Mouse (Mus musculus): ENCODE results near the gene Dmp1. TPM values are rescaled to one million over a fixed set of nuclear protein-coding genes. Genes with fewer than 3 reads are reported as not detected.

The Dmp1 gene
- not detected for polyA plus RNA-seq (2014; fragmentation: Illumina TruSeq; extraction: RNeasy Lipid Tissue Mini Kit (QIAGEN cat#74804); ENCODE audit: insufficient read depth, low read depth, low replicate concordance)

GRCm38 (mm10) chr5:104202351-104202750 lies at the start of gene Dmp1:
Gene Dmp1, plus strand, starts transcription at chr5:104202613.

GRCm38 (mm10) chr5:104170412-104170811 lies 32.0 kb upstream of the Dmp1 start, which contains the start of gene Dspp:
Gene Dspp, plus strand, starts transcription at chr5:104170712.

Other genes with a start within 250 kb of the Dmp1 start
- not detected for gene Hsd17b13, start 225.2 kb upstream of the Dmp1 start, polyA plus RNA-seq (2014; fragmentation: Illumina TruSeq; extraction: RNeasy Lipid Tissue Mini Kit (QIAGEN cat#74804); ENCODE audit: insufficient read depth, low read depth, low replicate concordance)
- gene Hsd17b11, start 180.7 kb upstream of the Dmp1 start, polyA plus RNA-seq (2014; fragmentation: Illumina TruSeq; extraction: RNeasy Lipid Tissue Mini Kit (QIAGEN cat#74804); ENCODE audit: insufficient read depth, low read depth, low replicate concordance) = 108 TPM
- 51.2 TPM for gene Nudt9, start 156.3 kb upstream of the Dmp1 start, polyA plus RNA-seq (2014; fragmentation: Illumina TruSeq; extraction: RNeasy Lipid Tissue Mini Kit (QIAGEN cat#74804); ENCODE audit: insufficient read depth, low read depth, low replicate concordance)
- gene Gm17660, start 125.0 kb upstream of the Dmp1 start, polyA plus RNA-seq (2014; fragmentation: Illumina TruSeq; extraction: RNeasy Lipid Tissue Mini Kit (QIAGEN cat#74804); ENCODE audit: insufficient read depth, low read depth, low replicate concordance) = not detected
- 346 TPM for gene Sparcl1, start 88.9 kb upstream of the Dmp1 start, polyA plus RNA-seq (2014; fragmentation: Illumina TruSeq; extraction: RNeasy Lipid Tissue Mini Kit (QIAGEN cat#74804); ENCODE audit: insufficient read depth, low read depth, low replicate concordance)
- not detected for gene Dspp, start 31.9 kb upstream of the Dmp1 start, polyA plus RNA-seq (2014; fragmentation: Illumina TruSeq; extraction: RNeasy Lipid Tissue Mini Kit (QIAGEN cat#74804); ENCODE audit: insufficient read depth, low read depth, low replicate concordance)
- not detected for gene Ibsp, start 96.6 kb downstream of the Dmp1 start, polyA plus RNA-seq (2014; fragmentation: Illumina TruSeq; extraction: RNeasy Lipid Tissue Mini Kit (QIAGEN cat#74804); ENCODE audit: insufficient read depth, low read depth, low replicate concordance)
- not detected for gene Mepe, start 122.7 kb downstream of the Dmp1 start, polyA plus RNA-seq (2014; fragmentation: Illumina TruSeq; extraction: RNeasy Lipid Tissue Mini Kit (QIAGEN cat#74804); ENCODE audit: insufficient read depth, low read depth, low replicate concordance)
- 157 TPM for gene Spp1, start 232.5 kb downstream of the Dmp1 start, polyA plus RNA-seq (2014; fragmentation: Illumina TruSeq; extraction: RNeasy Lipid Tissue Mini Kit (QIAGEN cat#74804); ENCODE audit: insufficient read depth, low read depth, low replicate concordance)

Data from lung, adult 10 weeks (tissue).